Mouse (Mus musculus) heart, adult 11 months (tissue): ENCODE measurements around the gene Osbpl8.
A peak's percentile ranks its signal among the peaks of the same experiment; 100 is the strongest.
"Not testable (repeated sequence)": the region's sequence is repeated elsewhere in the genome, so short reads cannot be mapped to it uniquely, and the experiment has no call there.

Source experiments
- DNase-seq: peaks from one replicate; pipeline ENCODE4 v3.0.0; 2022

Gene Osbpl8

DNA sequence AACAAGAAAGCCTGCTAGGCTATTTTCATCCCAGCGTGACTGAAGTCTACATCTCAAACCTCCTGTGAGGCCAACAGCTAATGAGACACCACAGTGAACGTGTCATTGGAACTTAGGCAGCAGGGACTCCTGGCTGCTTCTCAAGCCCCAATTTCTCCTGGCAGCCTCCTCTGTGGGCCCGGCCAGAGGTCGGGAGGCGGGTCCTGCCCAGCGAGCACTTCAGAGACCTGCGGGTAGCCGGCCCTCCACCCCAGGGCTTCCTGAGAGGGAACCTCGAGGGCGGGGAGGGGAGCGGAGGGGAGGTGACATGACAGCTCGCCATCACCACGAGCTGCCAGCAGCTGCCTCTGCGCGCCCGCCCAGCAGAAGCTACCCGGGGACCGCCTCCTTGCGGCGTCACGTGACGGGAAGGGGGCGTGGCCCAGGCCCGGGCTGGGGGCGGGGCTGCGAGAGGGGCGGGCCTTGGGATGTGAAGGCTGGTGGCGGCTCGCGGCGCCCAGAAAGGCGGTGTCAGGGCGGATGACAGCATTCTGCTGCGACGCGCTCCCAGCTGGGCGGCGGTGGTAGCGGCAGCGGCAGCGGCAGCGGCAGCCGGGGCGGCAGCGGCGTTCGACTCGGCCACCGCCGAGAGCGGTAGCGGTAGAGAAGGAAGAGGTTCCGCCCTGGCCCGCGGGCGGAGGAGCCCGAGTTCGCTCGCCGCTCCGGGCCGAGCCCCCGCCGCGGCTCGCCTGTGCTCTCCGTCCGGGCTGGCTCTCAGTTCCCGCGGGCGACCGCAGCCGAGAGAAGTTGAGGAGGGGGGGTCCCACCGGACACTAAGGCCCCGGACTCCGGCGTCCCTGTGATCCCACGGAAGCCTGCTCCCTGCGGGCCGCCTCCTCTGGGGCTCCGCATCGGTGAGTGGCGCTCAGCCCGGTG is at the start of gene Osbpl8:
TSS of gene Osbpl8 (plus strand) at position 449 of the 915 bp plus-strand sequence.
- peak; percentile 100 for DNase-seq

DNA sequence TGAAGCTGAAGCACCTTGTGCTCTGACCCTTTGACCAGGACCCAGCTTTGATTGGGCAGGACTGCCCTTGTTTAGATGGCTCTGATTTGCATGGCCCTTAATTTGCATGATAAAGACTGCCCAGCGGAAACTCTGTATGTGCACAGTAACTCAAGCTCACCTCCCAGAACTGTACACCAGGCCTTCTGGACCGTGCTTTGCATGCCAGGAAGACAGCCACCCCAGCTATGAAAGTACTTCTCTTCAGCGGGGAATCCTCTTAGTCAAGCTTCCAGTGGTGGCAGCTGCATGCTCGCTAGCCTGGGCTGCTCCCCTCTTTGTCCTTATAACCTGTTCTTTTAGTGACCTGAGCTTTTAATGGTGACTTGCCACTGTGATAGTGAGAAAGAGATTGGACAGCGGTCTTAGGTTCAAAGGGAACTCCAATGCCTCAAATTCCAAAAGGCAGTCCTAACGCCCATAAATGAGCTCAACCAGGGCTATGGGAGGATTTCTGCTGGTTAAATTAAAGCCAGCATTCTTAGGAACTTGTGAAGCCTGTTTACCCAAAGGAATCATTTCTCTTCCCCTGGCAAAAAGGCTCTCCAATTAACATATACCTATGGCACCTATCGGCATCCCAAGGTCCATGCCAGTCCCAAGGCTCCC is 47.2 kb upstream of the Osbpl8 start:
- DNase-seq = no peak

DNA sequence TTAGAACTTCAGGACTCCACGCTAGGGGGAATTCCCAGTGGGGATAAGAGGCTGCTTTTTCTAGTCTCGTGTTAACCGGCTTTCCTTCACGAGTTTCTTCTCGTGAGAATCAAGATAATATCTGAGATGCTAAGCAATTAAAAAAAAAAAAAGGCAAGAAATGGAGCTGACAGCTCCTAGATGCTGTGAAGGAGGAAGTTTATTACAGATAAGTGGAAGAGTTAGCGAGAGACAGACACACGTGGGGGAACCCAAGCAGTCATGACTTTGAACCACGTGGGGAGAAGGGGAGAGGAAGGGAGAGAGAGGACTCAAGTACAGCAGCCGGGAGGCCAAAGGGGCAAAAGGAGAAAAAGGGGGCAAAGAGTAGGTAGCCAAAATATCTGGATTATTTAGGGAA is 46.3 kb upstream of the Osbpl8 start:
- no peak for DNase-seq

DNA sequence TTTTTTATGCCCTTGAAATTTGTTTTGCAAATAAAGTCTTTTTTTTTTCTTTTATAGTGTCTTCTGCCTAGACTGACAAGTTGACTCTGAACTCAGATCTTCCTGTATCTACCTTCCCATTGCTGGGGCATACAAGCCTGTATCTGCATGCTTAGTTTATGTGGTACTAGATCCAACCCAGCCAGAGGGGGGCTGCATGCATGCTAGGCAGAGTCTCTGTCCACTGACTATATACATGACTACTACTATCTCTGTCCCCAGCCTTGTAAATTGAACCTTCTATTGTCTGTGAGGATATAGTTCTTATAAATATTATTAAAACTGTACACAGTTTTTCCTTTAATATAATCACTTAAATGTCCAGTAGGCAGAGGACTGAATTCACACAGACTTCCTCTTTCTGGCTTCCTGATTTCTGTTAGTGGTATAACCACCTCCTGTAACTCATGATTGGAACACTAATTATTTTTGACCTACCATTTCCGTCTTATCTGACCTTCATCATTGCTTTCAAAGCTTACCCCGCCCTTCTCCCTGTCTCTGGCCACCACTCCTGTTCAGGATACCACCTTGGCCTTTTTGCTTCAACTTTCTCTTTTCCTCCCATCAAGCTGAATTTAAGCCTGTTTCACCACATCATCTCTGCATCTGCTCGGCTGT is 45.4 kb upstream of the Osbpl8 start:
- no peak for DNase-seq

DNA sequence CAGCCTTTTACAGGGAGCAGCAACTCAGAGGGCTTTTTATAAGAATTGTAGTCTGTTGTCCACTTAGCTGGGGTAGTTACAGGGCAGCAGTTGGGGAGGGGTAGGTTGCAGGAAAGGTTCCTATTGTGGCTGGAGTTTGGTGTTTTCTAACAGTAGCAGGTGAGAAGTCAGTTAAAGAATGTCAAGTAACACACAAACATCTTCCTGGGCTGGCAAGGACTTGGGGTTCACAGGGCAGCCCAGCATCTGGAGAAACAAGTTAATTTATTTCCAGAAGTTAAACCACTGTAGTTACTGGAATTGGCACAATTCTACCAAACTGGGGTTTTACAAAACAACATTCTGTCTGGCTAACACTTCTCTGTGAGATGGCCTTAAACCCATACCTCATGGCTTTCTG is 44.8 kb upstream of the Osbpl8 start:
- no peak for DNase-seq

DNA sequence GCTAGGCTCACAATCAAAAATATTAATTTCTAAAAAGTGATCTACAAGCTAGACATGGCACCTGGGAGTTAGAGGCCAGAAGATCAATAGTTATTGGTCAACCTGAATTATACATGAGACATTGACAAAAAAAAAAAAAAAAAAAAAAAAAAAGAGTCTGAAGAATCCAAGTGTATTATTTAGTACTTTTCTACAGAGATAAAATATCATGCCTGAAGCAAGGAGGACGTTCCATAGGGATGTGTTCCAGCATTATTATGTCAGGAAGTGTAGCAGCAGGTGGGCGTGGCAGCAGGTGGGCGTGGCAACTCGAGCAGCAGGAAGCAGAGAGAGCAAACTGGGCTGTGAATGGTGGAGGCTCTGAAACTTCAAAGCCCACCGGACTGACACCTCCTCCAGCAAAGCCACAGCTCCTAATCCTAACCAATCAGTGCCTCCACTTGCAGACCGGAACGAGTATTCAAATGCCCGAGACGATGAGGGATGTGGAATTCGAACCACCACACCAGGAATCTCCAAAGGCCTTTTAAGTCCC is 41.6 kb upstream of the Osbpl8 start:
- no peak for DNase-seq

DNA sequence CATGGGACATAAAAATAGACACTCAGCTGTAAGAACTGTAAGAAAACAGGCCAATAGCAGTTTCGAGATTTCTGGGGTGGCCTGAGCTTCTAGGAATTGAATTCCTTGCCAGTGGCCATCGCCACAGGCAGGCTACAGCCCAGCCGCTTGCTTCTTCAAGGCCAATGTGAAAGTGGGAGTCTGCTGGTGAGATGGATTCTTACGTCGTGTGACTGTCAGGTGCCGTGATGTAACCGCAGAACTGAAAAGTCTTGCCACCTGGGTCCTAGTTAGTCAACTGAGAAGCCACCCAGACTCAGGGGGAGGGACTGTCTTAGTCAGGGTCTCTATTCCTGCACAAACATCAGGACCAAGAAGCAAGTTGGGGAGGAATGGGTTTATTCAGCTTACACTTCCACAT is 40.4 kb upstream of the Osbpl8 start:
- no peak for DNase-seq

DNA sequence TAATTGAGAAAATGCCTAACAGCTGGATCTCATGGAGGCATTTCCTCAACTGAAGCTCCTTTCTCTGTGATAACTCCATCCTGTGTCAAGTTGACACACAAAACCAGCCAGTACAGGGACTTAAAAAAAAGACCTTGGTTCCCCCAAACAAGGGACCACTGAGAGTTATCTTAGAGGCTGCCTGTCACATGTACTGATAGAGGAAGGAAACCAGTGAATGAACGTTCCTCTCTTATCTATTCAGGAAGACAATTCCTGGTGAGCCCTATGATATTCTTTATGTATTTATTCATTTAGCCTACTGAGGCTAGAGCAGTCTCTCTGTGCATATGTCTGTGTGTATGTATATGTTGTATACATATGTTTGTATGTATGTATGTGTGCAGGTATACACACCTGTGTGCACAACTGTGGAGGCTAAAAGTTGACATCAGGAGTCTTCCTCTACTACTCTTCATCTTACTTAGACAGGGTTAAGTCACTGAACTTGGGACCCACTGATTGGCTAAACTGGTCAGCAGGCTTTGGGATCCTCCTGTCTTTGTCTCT is 39.7 kb upstream of the Osbpl8 start:
- no peak for DNase-seq

DNA sequence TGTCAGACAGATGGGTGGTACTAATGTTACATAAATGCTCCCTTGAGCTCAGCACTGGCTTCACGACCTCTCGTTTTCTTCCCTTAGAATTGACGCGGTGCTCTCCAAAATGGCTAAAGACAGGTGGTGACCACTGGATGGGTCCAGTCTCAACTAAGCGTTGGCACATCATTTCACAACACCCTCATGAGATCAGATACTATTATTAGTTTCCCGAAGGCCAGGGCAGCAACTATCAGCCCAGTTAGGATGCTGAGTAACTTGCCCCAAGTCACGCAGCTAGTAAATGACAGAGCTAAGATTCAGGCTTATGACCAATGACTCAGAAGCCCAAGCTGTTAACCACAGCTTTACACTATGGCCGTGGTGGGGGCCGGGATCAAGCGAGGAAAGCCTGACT is 37.2 kb upstream of the Osbpl8 start:
- DNase-seq = peak; percentile 88

DNA sequence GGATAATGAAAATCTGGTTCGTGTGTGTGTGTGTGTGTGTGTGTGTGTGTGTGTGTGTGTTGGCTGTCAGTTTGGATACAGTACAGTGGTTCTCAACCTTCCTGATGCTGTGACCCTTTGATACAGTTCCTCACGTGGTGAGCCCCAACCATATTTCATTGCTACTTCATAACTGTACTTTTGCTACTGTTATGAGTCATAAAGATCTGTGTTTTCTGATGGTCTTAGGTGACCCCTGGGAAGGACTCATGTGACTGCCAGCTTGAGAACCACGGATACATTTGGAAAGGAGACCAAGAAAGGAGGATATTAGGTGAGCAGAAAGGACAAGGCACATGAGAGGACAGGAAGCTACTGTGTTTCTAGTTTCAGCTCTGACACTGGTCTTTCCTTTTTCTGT is 36.1 kb upstream of the Osbpl8 start:
- peak; percentile 66 for DNase-seq

DNA sequence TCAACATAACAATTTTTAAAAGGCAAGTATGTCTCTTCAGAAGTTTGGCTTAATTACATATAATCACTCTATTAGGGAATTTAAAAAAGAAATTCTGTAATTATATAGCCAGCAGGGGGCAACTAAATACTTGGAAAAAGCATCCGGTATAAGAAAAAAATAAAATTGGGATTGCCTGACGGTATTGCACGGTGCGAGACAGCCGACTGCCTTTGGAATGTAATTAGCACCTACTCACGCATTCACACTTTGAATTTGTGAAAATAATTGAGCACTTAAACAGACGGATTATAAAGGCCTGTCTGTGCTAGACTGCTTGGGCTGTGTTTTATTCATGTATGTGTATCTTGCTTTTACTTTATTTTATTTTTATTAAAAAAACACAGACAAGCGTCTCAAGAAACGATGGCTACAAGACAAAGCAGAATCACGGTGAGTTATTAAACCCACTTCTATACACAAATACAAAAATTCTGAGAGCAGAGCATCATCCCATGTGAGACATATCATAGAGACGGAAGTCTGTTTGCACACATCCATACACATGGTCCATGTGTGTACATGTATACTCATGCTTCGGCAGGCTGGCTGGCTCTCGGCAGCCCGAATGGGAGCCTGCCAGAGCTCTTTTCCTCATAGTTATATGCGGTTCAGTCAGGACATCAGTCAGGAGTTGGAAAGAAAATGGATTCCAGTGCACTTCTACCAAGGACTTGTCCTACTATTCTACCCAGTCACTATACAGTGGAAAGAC is 34.5 kb upstream of the Osbpl8 start:
- peak; percentile 61 for DNase-seq

DNA sequence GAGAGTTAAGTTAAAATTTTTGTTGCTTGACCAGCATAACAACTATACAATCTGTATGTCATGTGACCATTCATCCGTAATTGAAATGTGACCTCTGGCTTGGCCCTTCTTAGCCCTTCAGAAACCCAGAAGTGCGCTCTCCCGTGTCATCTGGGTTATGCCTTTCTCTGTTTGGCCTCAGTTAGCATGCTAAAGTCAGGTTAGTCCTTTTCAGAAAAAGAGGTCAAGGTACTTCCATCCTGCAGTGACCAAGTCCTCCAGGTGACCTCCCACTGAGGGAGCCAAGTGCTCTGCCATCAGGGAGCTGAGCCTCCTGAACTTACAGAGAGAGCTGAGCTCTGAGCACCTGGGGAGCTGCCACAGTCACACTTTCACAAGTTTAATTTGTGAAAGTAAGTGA is 33.7 kb upstream of the Osbpl8 start:
- DNase-seq = peak; percentile 59

DNA sequence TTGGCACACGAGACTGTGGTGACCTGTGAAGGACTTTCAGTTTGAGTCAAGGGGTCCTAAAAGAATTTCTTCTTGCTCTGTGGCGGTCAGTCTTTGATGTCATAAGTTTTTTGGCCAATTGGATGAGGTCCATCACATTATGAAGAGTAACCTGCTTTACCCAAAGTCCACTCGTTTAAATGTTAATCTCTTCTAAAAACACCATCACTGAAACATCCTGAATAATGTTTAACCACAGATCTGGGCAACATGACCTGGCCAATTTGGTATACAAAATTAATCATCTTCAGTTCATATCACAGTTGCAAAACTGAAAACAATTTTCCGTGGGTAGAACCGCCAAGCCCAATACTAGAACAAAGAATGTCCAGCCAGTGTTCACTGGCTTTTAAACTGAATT is 31.3 kb upstream of the Osbpl8 start:
- no peak for DNase-seq

DNA sequence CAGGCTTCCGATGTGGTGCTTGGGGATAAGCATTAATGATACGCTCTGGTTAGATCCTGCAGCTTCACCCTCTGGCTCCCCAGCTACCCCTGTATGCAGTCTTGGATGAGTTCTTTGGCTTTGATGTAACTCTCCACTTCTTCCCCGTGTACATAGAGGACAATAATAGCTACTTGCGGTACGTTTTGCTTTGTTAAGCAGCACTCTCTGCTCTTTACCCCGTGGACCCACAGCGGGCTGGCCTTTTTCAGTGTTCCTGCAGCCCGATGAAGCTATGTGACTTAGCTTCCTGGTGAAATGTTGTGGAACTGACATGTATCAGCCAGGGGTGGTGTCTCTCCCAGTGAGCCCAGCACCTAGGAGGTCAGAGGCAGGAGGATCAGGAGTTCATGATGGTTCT is 30.6 kb upstream of the Osbpl8 start:
- DNase-seq = peak; percentile 88

DNA sequence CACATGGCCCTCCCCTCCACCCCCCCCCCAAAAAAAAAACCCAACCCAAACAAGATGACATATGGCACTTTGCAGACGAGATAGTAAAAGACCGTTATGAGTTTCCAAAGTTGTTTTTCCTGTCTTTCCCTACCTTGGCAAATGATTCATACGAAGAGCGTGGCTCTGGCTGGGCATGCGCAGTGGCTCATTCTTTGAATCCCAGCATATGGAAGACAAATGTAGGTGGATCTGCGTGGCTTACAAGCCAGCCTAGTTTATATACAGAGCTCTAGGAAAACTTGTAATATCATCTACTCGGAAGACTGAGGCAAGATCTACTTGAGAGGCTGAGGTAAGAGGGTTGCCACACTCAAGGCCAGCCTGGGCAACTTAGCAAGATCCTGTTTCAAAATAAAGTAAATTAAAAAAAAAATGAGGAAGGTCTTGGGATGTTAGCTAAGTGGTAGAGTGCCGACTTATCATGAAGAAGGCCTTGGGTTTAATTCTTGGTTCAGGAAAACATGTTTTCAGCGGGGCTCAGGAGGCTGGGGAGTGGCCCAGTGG is 30.1 kb upstream of the Osbpl8 start:
- DNase-seq = peak; percentile 44

DNA sequence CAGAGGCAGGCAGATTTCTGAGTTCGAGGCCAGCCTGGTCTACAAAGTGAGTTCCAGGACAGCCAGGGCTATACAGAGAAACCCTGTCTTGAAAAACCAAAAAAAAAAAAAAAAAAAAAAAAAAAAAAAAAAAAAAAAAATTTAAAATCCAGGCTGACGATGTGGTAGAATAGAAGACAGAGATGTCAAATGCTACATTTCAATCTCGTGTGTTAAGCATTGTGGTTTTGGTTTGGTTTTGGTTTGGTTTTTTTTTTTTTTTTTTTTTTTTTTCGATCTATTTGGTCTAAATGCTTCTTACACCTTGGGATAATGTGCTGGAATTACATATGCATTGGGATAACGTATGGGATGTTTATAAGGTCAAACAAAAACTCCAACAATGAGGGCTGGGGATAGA is 28.2 kb upstream of the Osbpl8 start:
- not testable (repeated sequence) for DNase-seq

DNA sequence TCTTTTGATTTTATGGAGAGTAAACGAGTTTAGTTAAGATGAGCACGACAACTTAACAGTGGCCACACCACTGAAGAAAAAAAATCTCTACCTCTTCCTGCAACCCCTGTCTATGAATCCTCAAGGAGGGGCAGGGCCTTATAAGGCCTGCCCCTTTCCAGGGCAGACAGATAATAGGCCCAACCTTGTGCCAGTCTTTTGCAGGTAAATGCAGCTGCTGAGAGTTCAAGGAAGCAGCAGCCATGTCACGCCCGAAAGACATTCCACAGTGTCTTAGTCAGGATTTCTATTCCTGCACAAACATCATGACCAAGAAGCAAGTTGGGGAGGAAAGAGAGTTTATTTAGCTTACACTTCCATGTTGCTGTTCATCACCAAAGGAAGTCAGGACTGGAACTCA is 26.6 kb upstream of the Osbpl8 start:
- DNase-seq = no peak

DNA sequence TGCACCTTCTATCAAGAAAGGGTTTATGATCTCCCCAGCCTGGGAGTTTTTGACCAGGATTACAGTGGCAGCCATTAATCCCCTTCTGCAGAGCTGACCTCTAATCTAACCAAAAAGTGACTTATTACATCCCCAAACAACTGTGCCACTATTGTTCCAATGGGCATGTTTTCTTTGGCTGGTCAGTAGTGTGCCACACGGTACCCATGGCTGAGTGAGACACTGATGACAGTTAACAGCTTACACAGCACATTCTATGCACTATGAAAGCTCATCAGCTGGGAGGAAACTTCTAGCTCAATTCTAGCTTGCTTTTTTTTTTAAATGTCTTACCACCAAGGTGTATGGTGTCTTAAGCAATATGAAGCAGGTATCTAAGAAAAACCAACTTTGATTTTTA is 25.4 kb upstream of the Osbpl8 start:
- DNase-seq = peak; percentile 14

DNA sequence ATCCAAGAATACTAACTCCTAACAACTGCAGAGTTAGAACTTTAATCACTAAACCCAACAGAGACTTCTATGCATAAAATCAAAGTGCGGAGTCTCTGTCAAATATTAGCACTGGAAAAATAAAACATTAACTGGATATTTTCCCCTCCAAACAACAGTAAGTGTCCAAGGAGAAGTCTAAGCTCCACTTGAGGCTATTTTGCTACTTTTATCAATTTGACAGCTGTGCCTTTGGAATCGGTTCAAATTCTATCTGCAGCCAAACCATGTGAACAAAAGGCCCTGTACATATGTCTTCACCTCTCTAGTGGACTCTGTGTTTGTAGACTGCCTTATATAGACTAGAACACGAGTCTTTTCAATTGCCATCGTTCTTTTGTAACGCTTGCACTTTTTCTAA is 24.7 kb upstream of the Osbpl8 start:
- peak; percentile 79 for DNase-seq

DNA sequence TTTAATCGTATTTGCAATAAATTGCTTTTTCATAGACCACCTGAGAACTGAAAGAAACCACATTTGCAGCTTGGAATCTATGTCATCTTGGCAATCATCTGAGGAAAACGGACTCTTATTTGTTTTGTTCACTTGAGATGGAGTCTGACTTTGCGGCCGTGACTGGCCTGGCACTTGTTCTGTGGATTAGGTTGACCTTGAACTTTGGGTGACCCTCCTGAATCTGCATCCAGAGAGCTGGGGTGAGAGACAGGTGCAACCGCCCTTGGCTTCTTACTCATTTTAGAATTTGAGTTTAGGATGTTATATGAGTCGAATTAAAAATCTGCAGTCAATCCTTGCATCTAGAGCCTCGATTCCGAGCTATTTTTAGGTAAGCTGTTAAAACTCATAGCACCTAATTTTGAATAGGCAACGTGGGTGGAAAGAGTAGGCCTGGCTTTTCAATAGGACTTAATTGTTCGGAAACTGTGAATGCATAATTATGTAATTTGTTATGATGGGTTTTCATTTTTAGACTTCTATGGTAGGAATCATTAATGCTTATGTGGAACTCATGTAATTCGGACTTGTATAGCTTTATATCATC is 20.1 kb upstream of the Osbpl8 start:
- DNase-seq = peak; percentile 31

DNA sequence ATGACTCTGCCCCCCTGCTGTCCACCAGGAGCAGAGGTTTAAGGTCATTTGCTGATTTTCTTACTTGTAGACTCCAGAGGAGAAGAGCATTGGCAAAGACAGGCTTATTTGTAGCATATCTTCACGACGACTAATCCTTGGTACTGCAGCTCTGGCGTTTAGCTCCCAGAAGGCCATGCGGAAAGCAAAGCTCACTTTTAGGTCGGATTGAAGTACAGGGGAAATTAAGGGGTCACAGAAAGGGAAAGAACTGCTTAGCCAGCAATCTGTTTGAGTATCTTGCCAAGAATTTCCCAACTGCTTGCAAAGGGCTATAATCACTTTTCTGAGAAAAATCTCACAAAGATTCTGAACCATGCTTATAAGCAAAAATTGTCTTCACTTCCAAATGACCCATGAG is 14.8 kb upstream of the Osbpl8 start:
- peak; percentile 8 for DNase-seq

DNA sequence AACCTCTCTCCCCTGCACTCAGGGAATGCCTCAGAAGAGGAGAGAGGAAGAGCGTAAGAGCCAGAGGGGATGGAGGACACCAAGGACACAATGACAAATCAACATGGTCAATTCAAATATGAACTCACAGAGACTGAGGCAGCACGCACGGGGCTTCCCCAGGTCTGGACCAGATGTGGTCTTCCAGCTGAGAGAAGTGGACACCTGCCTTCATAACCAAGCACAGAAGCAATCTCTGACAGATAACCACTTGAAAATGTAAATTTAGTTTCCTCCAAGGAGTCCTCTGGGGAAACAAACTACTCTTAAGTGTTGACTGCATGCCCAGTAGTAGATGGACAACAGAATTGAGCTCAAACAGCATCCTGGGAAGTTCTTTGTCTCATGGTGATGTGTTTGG is 9.5 kb upstream of the Osbpl8 start:
- DNase-seq = no peak
